Mouse (Mus musculus): Measurements from ENCODE around the gene Ano1. TPM values are rescaled to one million over a fixed set of nuclear protein-coding genes. Genes with fewer than 3 reads are reported as not detected.

The Ano1 gene
- polyA plus RNA-seq, 1 experiment from 2014 or later = 3.3 TPM

- Histone ChIP-seq H3K9me3 (no peaks in the 10 kb centered on the region), H3K36me3 (no peaks in the 10 kb centered on the region), H3K4me2 (replicated peaks) (no peak overlapping the region), H3K4me1 (no peaks in the 10 kb centered on the region), H3K27me3 (replicated peaks) (no peaks in the 10 kb centered on the region), H3K4me3 (no peak overlapping the region), H3K27ac (no peak overlapping the region), H3K9ac (no peak overlapping the region)
- WGBS = 76% methylated on average over 22 of the region's 22 CpGs
- ATAC-seq (ENCODE audit: low FRiP score, low read depth) = no peak
Measured at GRCm38 (mm10) chr7:144620721-144621681, 130.8 kb downstream of the Ano1 start.

- ATAC-seq (ENCODE audit: low FRiP score, low read depth) = no peak
- no peaks in the 10 kb centered on the region for H3K4me1 ChIP-seq
- H3K4me3 ChIP-seq = no peak overlapping the region
- no peak overlapping the region for H3K9ac ChIP-seq
- no peaks in the 10 kb centered on the region for H3K36me3 ChIP-seq
- no peaks in the 10 kb centered on the region for H3K9me3 ChIP-seq
- H3K27me3 ChIP-seq (replicated peaks) = no peaks in the 10 kb centered on the region
- no peak overlapping the region for H3K27ac ChIP-seq
- H3K4me2 ChIP-seq (replicated peaks) = no peak overlapping the region
Measured at GRCm38 (mm10) chr7:144620315-144620714, 131.5 kb downstream of the Ano1 start.

GRCm38 (mm10) chr7:144615343-144615742 lies 136.4 kb downstream of the Ano1 start:
- no peaks in the 10 kb centered on the region for H3K9me3 ChIP-seq
- no peaks in the 10 kb centered on the region for H3K4me1 ChIP-seq
- no peak overlapping the region for H3K4me2 ChIP-seq (replicated peaks)
- no peak for ATAC-seq (ENCODE audit: low FRiP score, low read depth)
- no peak overlapping the region for H3K27ac ChIP-seq
- no peaks in the 10 kb centered on the region for H3K27me3 ChIP-seq (replicated peaks)
- no peak overlapping the region for H3K4me3 ChIP-seq
- WGBS = 75% methylated on average over 6 of the region's 6 CpGs
- no peak overlapping the region for H3K9ac ChIP-seq
- H3K36me3 ChIP-seq = no peaks in the 10 kb centered on the region

GRCm38 (mm10) chr7:144612829-144613228 lies 138.9 kb downstream of the Ano1 start:
- H3K9ac ChIP-seq = no peak overlapping the region
- H3K4me1 ChIP-seq = no peaks in the 10 kb centered on the region
- H3K4me3 ChIP-seq = no peak overlapping the region
- H3K4me2 ChIP-seq (replicated peaks) = no peak overlapping the region
- no peak overlapping the region for H3K27ac ChIP-seq
- WGBS = 90% methylated on average over 4 of the region's 4 CpGs
- no peaks in the 10 kb centered on the region for H3K9me3 ChIP-seq
- ATAC-seq (ENCODE audit: low FRiP score, low read depth) = no peak
- H3K27me3 ChIP-seq (replicated peaks) = no peaks in the 10 kb centered on the region
- no peaks in the 10 kb centered on the region for H3K36me3 ChIP-seq

- Histone ChIP-seq H3K27ac (no peak overlapping the region), H3K9ac (no peak overlapping the region)
Measured at GRCm38 (mm10) chr7:144612351-144612750, 139.4 kb downstream of the Ano1 start.

GRCm38 (mm10) chr7:144611595-144611994 lies 140.2 kb downstream of the Ano1 start:
- 92% methylated on average over 16 of the region's 16 CpGs for WGBS
- no peak overlapping the region for H3K27ac ChIP-seq
- no peaks in the 10 kb centered on the region for H3K36me3 ChIP-seq

More at GRCm38 (mm10) chr7:144612351-144612750, 139.4 kb downstream of the Ano1 start:
- Histone ChIP-seq H3K4me2 (replicated peaks) (no peak overlapping the region), H3K36me3 (no peaks in the 10 kb centered on the region), H3K27me3 (replicated peaks) (no peaks in the 10 kb centered on the region), H3K4me3 (no peak overlapping the region), H3K9me3 (no peaks in the 10 kb centered on the region), H3K4me1 (no peaks in the 10 kb centered on the region)
- no peak for ATAC-seq (ENCODE audit: low FRiP score, low read depth)
- WGBS = 83% methylated on average over 4 of the region's 4 CpGs

GRCm38 (mm10) chr7:144609568-144609967 lies 142.2 kb downstream of the Ano1 start:
- H3K4me3 ChIP-seq = no peak overlapping the region
- no peak overlapping the region for H3K4me2 ChIP-seq (replicated peaks)
- H3K9ac ChIP-seq = no peak overlapping the region
- 93% methylated on average over 7 of the region's 7 CpGs for WGBS
- H3K4me1 ChIP-seq = no peaks in the 10 kb centered on the region
- H3K27ac ChIP-seq = no peak overlapping the region
- H3K27me3 ChIP-seq (replicated peaks) = no peaks in the 10 kb centered on the region
- ATAC-seq (ENCODE audit: low FRiP score, low read depth) = no peak
- H3K9me3 ChIP-seq = no peaks in the 10 kb centered on the region
- H3K36me3 ChIP-seq = no peaks in the 10 kb centered on the region

More at GRCm38 (mm10) chr7:144611595-144611994, 140.2 kb downstream of the Ano1 start:
- Histone ChIP-seq H3K9ac (no peak overlapping the region), H3K27me3 (replicated peaks) (no peaks in the 10 kb centered on the region), H3K4me2 (replicated peaks) (no peak overlapping the region), H3K9me3 (no peaks in the 10 kb centered on the region), H3K4me1 (no peaks in the 10 kb centered on the region), H3K4me3 (no peak overlapping the region)
- no peak for ATAC-seq (ENCODE audit: low FRiP score, low read depth)

GRCm38 (mm10) chr7:144607862-144608261 lies 143.9 kb downstream of the Ano1 start:
- no peaks in the 10 kb centered on the region for H3K4me1 ChIP-seq
- no peak overlapping the region for H3K4me2 ChIP-seq (replicated peaks)
- ATAC-seq (ENCODE audit: low FRiP score, low read depth) = no peak
- H3K4me3 ChIP-seq = no peak overlapping the region
- no peak overlapping the region for H3K9ac ChIP-seq
- 90% methylated on average over 15 of the region's 15 CpGs for WGBS
- no peaks in the 10 kb centered on the region for H3K27me3 ChIP-seq (replicated peaks)
- no peak overlapping the region for H3K27ac ChIP-seq
- no peaks in the 10 kb centered on the region for H3K9me3 ChIP-seq
- no peaks in the 10 kb centered on the region for H3K36me3 ChIP-seq

GRCm38 (mm10) chr7:144604735-144605134 lies 147.0 kb downstream of the Ano1 start:
- ATAC-seq (ENCODE audit: low FRiP score, low read depth) = no peak
- Histone ChIP-seq H3K36me3 (no peaks in the 10 kb centered on the region), H3K4me2 (replicated peaks) (no peak overlapping the region), H3K27me3 (replicated peaks) (no peaks in the 10 kb centered on the region), H3K27ac (no peak overlapping the region), H3K4me3 (no peak overlapping the region), H3K9ac (no peak overlapping the region), H3K4me1 (peaks cover 6% of the 10 kb centered on the region; the same call in 1 of the 2 replicates), H3K9me3 (no peaks in the 10 kb centered on the region)
- WGBS = 65% methylated on average over 4 of the region's 4 CpGs

- no peak for ATAC-seq (ENCODE audit: low FRiP score, low read depth)
- Histone ChIP-seq H3K4me2 (replicated peaks) (no peak overlapping the region), H3K9me3 (no peaks in the 10 kb centered on the region), H3K27me3 (replicated peaks) (no peaks in the 10 kb centered on the region), H3K36me3 (no peaks in the 10 kb centered on the region), H3K4me1 (peaks cover 6% of the 10 kb centered on the region; the same call in 1 of the 2 replicates), H3K4me3 (no peak overlapping the region), H3K27ac (no peak overlapping the region), H3K9ac (no peak overlapping the region)
- 93% methylated on average over 2 of the region's 2 CpGs for WGBS
Measured at GRCm38 (mm10) chr7:144604291-144604690, 147.5 kb downstream of the Ano1 start.

- H3K9ac ChIP-seq = no peak overlapping the region
- no peak overlapping the region for H3K27ac ChIP-seq
- H3K4me2 ChIP-seq (replicated peaks) = no peak overlapping the region
- no peaks in the 10 kb centered on the region for H3K9me3 ChIP-seq
- H3K27me3 ChIP-seq (replicated peaks) = no peaks in the 10 kb centered on the region
- H3K36me3 ChIP-seq = no peaks in the 10 kb centered on the region
- no peak overlapping the region for H3K4me3 ChIP-seq
- WGBS = 25% methylated on average over 6 of the region's 6 CpGs
- no peak for ATAC-seq (ENCODE audit: low FRiP score, low read depth)
- peaks cover 6% of the 10 kb centered on the region; the same call in 1 of the 2 replicates for H3K4me1 ChIP-seq
Measured at GRCm38 (mm10) chr7:144600333-144600900, 151.4 kb downstream of the Ano1 start.

- H3K4me3 ChIP-seq = no peak overlapping the region
- no peaks in the 10 kb centered on the region for H3K4me1 ChIP-seq
- no peak for ATAC-seq (ENCODE audit: low FRiP score, low read depth)
- H3K27ac ChIP-seq = no peak overlapping the region
- no peaks in the 10 kb centered on the region for H3K36me3 ChIP-seq
- 87% methylated on average over 3 of the region's 3 CpGs for WGBS
- H3K27me3 ChIP-seq (replicated peaks) = no peaks in the 10 kb centered on the region
- H3K4me2 ChIP-seq (replicated peaks) = no peak overlapping the region
- H3K9me3 ChIP-seq = no peaks in the 10 kb centered on the region
- H3K9ac ChIP-seq = no peak overlapping the region
Measured at GRCm38 (mm10) chr7:144589508-144589907, 162.3 kb downstream of the Ano1 start.

Measured in neural tube, embryonic 12.5 days (tissue).